Mouse (Mus musculus): Measurements from ENCODE around the gene Hmgb1.

DNA sequence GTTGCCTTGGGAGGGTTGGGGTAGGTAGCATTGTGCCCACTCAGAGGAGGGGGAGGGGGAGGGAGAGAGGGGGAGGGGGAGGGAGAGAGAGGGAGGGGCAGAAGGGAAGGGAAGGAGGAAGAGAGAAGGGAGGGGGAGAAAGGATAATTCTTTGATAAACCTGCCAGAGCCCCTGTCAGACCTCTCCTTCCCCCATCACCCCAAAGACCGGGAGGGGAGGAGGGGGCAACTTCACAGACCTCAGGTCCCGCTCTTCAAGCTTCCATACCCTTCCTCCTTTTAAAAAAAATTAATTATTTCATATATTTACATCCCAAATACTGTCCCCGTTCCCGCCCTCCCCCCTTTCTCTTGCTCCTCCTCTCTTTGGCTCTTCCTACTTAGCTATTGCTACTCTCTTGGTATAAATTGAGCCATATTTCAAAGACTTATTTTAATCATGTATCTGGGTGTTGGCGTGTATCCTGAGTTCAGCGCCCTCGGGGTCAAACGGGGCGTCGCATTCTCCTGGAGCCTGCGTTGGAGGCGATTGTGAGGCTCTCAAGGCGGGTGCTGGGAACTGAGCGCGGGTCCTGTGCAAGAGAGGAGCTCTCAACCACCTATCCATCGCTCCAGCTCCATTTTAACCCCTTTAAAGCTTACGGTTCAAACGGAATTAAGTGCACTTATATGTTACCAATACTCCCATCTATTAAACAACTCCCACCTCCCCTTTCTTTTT is 45.5 kb upstream of the Hmgb1 start:
- TF ChIP-seq EP300 (IDR thresholded peaks at IDR 0.05; ENCODE audit: low read depth) (no peak), CTCF (IDR thresholded peaks at IDR 0.05; ENCODE audit: low read depth) (no peak)

Data from liver, postnatal 0 days (tissue).